Mouse (Mus musculus) hindbrain, embryonic 13.5 days (tissue): ENCODE measurements around the gene Ppil1. TPM values are rescaled to one million over a fixed set of nuclear protein-coding genes. Genes with fewer than 3 reads are reported as not detected.
A peak's percentile ranks its signal among the peaks of the same experiment; 100 is the strongest.
"Not testable (repeated sequence)": the region's sequence is repeated elsewhere in the genome, so short reads cannot be mapped to it uniquely, and the experiment has no call there.

Experiments
- ATAC-seq: fragments of 200-750 bp; cut with Nextera tagmentation; 2 replicates; pipeline ENCODE4 v1.8.0; 2017; ENCODE audit warnings: moderate TSS enrichment; ENCODE audit not compliant: low FRiP score
- H3K27ac ChIP-seq: fragments of 300-500 bp; sonication (generic); 2 replicates; pipeline ENCODE4 v1.5.1; 2015; ENCODE audit warnings: inconsistent platforms, mild to moderate bottlenecking, moderate library complexity
- H3K27me3 ChIP-seq: fragments of 300-500 bp; sonication (generic); 2 replicates; pipeline ENCODE4 v1.6.1; 2015; ENCODE audit warnings: mild to moderate bottlenecking, inconsistent platforms
- H3K36me3 ChIP-seq: fragments of 300-500 bp; sonication (generic); 2 replicates; pipeline ENCODE4 v1.6.1; 2015; ENCODE audit warnings: mild to moderate bottlenecking, inconsistent platforms
- H3K4me1 ChIP-seq: fragments of 300-500 bp; sonication (generic); replicated peaks from 2 replicates; pipeline ENCODE4 v1.6.1; 2015; ENCODE audit warnings: inconsistent platforms
- H3K4me2 ChIP-seq: fragments of 300-500 bp; sonication (generic); 2 replicates; pipeline ENCODE4 v1.6.1; 2015; ENCODE audit warnings: inconsistent platforms, mild to moderate bottlenecking, moderate library complexity
- H3K4me3 ChIP-seq: fragments of 300-500 bp; sonication (generic); 2 replicates; pipeline ENCODE4 v1.5.1; 2015; ENCODE audit warnings: mild to moderate bottlenecking, inconsistent platforms
- H3K9ac ChIP-seq: fragments of 300-500 bp; sonication (generic); 2 replicates; pipeline ENCODE4 v1.6.1; 2015; ENCODE audit warnings: mild to moderate bottlenecking, inconsistent platforms
- H3K9me3 ChIP-seq: fragments of 300-500 bp; sonication (generic); 2 replicates; pipeline ENCODE4 v1.6.1; 2016; ENCODE audit warnings: inconsistent platforms
- WGBS: fragments of 180-500 bp; shearing (Covaris S2); methylation state at CpG from one replicate; pipeline ENCODE4 v1.1.7; 2015; 5-methylcytosine and 5-hydroxymethylcytosine counted together
- polyA plus RNA-seq: library from polyadenylated mRNA; unstranded; fragments of >200 nt; fragmentation: Nextera tagmentation; extraction: Ambion mirVana; gene quantifications from 2 replicates; pipeline ENCODE4 v1.2.1, GENCODE M21; 2015

Gene Ppil1
- polyA plus RNA-seq, 1 experiment from 2014 or later: 106 TPM

- Histone ChIP-seq H3K9me3 (no peaks in the 10 kb centered on the region), H3K4me3 (no peak overlapping the region), H3K9ac (no peak overlapping the region), H3K4me1 (peaks cover 27% of the 10 kb centered on the region), H3K36me3 (peaks cover 3% of the 10 kb centered on the region; the same call in 1 of the 2 replicates), H3K27ac (no peak overlapping the region), H3K4me2 (no peak overlapping the region), H3K27me3 (no peaks in the 10 kb centered on the region)
- ATAC-seq: no peak
- 86% methylated on average over 7 of the region's 7 CpGs for WGBS
These were observed 9.2 kb upstream of the Ppil1 start for GRCm38 (mm10) chr17:29273156-29273555.

GRCm38 (mm10) chr17:29270148-29270698 lies 6.2 kb upstream of the Ppil1 start:
- H3K27me3 ChIP-seq: no peaks in the 10 kb centered on the region
- H3K4me2 ChIP-seq: peak overlapping the region; percentile 72
- H3K36me3 ChIP-seq: no peaks in the 10 kb centered on the region
- no peak overlapping the region for H3K4me3 ChIP-seq
- H3K9me3 ChIP-seq: no peaks in the 10 kb centered on the region
- peak overlapping the region; percentile 98; the same call in 1 of the 2 replicates for H3K9ac ChIP-seq
- H3K4me1 ChIP-seq: peaks cover 31% of the 10 kb centered on the region
- no peak for ATAC-seq
- no peak overlapping the region for H3K27ac ChIP-seq
- WGBS: 95% methylated on average over 9 of the region's 9 CpGs

GRCm38 (mm10) chr17:29269349-29269706 lies 5.3 kb upstream of the Ppil1 start:
- Histone ChIP-seq H3K36me3 (no peaks in the 10 kb centered on the region), H3K4me3 (peak overlapping the region; percentile 88), H3K4me1 (peaks cover 36% of the 10 kb centered on the region), H3K9me3 (no peaks in the 10 kb centered on the region), H3K9ac (peak overlapping the region; percentile 98), H3K4me2 (peak overlapping the region; percentile 72), H3K27me3 (no peaks in the 10 kb centered on the region), H3K27ac (peak overlapping the region; percentile 92)
- no peak for ATAC-seq
- WGBS: 21% methylated on average over 10 of the region's 10 CpGs

DNA sequence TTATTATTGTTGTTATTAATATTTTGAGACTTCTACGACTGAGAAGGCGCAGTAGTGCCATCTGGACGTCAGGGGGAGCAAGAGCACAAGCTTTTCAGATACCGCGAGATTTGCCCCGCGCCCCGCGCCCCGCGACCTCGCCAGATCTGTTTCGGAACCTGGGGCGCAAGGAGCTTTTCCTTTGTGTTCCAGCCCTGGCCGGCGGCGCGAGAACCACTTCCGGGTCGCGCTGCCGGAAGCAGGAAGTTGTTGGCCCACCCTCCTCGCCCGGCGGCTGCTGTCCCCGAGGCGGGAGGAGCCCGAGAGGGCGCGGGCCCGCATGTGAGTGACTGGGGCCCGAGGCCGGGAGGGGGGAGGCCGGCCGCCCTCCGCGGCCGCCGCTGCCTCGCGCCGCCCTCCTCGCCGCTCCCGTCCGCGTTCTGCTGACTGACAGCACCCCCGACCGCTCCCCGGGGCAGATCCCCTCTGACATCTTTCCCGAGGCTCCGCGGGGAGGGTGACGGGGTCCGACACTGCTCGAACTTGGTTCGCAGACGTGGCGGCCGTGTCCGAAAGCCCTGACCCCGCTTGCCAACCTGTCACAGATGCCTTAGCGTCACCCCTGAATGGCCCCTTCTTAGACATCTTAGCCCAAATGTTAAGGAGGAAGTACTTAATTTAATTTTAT lies 4.8 kb upstream of the Ppil1 start, which contains the start of gene BC004004:
TSS of gene BC004004 (plus strand) at position 107 of the 667 bp plus-strand sequence.
- Histone ChIP-seq H3K4me3 (peak within 1 kb of the TSS; percentile 88), H3K4me2 (peak within 1 kb of the TSS; percentile 72), H3K27me3 (no peaks in the 10 kb centered on the region), H3K27ac (peak within 1 kb of the TSS; percentile 92), H3K9ac (peak within 1 kb of the TSS; percentile 98), H3K4me1 (peaks cover 35% of the 10 kb centered on the region), H3K9me3 (no peaks in the 10 kb centered on the region), H3K36me3 (no peaks in the 10 kb centered on the region)
- under 1% methylated on average over 42 of the region's 63 CpGs for WGBS
- ATAC-seq: peak; percentile 92

- Histone ChIP-seq H3K27ac (peak overlapping the region; percentile 92; the same call in 1 of the 2 replicates), H3K4me3 (peak overlapping the region; percentile 88), H3K9me3 (no peaks in the 10 kb centered on the region), H3K4me1 (peaks cover 37% of the 10 kb centered on the region), H3K27me3 (no peaks in the 10 kb centered on the region), H3K9ac (peak overlapping the region; percentile 98), H3K4me2 (peak overlapping the region; percentile 72), H3K36me3 (no peaks in the 10 kb centered on the region)
- 67% methylated on average over 6 of the region's 6 CpGs for WGBS
- ATAC-seq: peak; percentile 36
These were observed 4.1 kb upstream of the Ppil1 start for GRCm38 (mm10) chr17:29267931-29268681.

- H3K27ac ChIP-seq, H3K27me3 ChIP-seq, ATAC-seq, H3K4me2 ChIP-seq, H3K9me3 ChIP-seq, H3K36me3 ChIP-seq, H3K4me3 ChIP-seq, H3K9ac ChIP-seq: not testable (repeated sequence)
- WGBS: 92% methylated on average over 2 of the region's 2 CpGs
- peaks cover 47% of the 10 kb centered on the region for H3K4me1 ChIP-seq
These were observed 3.1 kb upstream of the Ppil1 start for GRCm38 (mm10) chr17:29267040-29267439.

- no peak for ATAC-seq
- peaks cover 52% of the 10 kb centered on the region for H3K4me1 ChIP-seq
- 88% methylated on average over 5 of the region's 5 CpGs for WGBS
- H3K4me3 ChIP-seq: peak overlapping the region; percentile 74; the same call in 1 of the 2 replicates
- peak overlapping the region; percentile 72 for H3K4me2 ChIP-seq
- H3K9ac ChIP-seq: peak overlapping the region; percentile 79
- H3K36me3 ChIP-seq: peaks cover 14% of the 10 kb centered on the region
- no peaks in the 10 kb centered on the region for H3K9me3 ChIP-seq
- peak overlapping the region; percentile 95 for H3K27ac ChIP-seq
- no peaks in the 10 kb centered on the region for H3K27me3 ChIP-seq
These were observed 774 bp upstream of the Ppil1 start for GRCm38 (mm10) chr17:29264760-29265159.

- whole genome bisulfite sequencing: under 1% methylated on average over 14 of the region's 14 CpGs
- Histone ChIP-seq H3K36me3 (peaks cover 17% of the 10 kb centered on the region), H3K9ac (peak overlapping the region; percentile 79), H3K27me3 (no peaks in the 10 kb centered on the region), H3K4me2 (peak overlapping the region; percentile 72), H3K27ac (peak overlapping the region; percentile 95), H3K4me3 (peak overlapping the region; percentile 74), H3K9me3 (no peaks in the 10 kb centered on the region), H3K4me1 (peaks cover 51% of the 10 kb centered on the region)
- no peak; the same call in 1 of the 2 replicates for ATAC-seq
These were observed 569 bp downstream of the Ppil1 start for GRCm38 (mm10) chr17:29263417-29263816.

DNA sequence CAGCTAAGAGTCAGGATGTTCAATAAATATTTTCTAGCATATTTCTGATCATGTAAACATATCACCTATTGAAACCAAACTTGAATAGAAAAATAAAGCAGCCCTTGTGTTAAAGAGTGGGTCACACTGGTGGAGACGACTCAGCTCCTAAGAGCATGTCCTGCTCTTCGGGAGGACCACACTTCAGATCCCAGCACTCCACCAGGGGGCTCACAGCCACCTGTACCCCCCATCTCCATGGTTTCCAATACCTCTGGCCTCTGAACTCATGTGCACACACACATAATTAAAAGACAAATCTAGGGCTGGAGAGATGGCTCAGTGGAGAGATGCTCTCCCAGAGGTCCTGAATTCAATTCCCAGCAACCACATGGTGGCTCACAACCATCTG lies 1.7 kb downstream of the Ppil1 start:
- ATAC-seq: no peak
- Histone ChIP-seq H3K4me2 (peak overlapping the region; percentile 72; the same call in 1 of the 2 replicates), H3K36me3 (peaks cover 28% of the 10 kb centered on the region), H3K9me3 (no peaks in the 10 kb centered on the region), H3K27ac (no peak overlapping the region), H3K9ac (peak overlapping the region; percentile 63), H3K4me1 (peaks cover 44% of the 10 kb centered on the region), H3K27me3 (no peaks in the 10 kb centered on the region), H3K4me3 (no peak overlapping the region)
- WGBS: 58% methylated on average over 2 of the region's 2 CpGs

- ATAC-seq: no peak
- no peak overlapping the region for H3K4me3 ChIP-seq
- no peak overlapping the region for H3K4me2 ChIP-seq
- 91% methylated on average over 22 of the region's 22 CpGs for WGBS
- H3K36me3 ChIP-seq: peaks cover 33% of the 10 kb centered on the region
- no peak overlapping the region for H3K27ac ChIP-seq
- no peaks in the 10 kb centered on the region for H3K27me3 ChIP-seq
- H3K9me3 ChIP-seq: no peaks in the 10 kb centered on the region
- peaks cover 44% of the 10 kb centered on the region for H3K4me1 ChIP-seq
- 0 out of 2 replicates have a peak overlapping the region, but pooled peaks have one; percentile 63 for H3K9ac ChIP-seq
These were observed 2.3 kb downstream of the Ppil1 start for GRCm38 (mm10) chr17:29261603-29262258.

DNA sequence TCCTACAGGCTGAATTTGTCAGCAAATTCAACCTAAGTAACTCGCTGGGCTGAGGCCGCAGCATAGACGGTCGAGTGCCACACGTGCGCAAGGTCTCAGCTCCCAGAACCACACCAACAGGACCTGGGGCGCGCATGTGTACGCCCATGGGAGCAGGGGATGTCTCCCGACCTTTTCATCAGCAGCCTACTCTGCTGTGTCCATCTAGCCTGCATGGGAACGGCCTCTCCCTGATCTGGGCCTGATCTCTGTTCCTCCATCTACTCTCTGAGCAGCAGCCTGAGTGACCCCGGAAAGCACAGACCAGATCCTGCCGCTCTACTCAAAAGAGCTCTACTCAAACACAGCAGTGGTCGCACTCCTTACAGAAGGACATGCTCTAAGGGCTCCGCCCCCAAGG lies 3.5 kb downstream of the Ppil1 start:
- Histone ChIP-seq H3K9ac (peak overlapping the region; percentile 39; the same call in 1 of the 2 replicates), H3K27me3 (no peaks in the 10 kb centered on the region), H3K4me2 (no peak overlapping the region), H3K4me1 (peaks cover 44% of the 10 kb centered on the region), H3K4me3 (no peak overlapping the region), H3K9me3 (no peaks in the 10 kb centered on the region), H3K27ac (no peak overlapping the region), H3K36me3 (peaks cover 41% of the 10 kb centered on the region)
- WGBS: 86% methylated on average over 15 of the region's 15 CpGs
- ATAC-seq: no peak

GRCm38 (mm10) chr17:29259489-29259888 lies 4.5 kb downstream of the Ppil1 start:
- WGBS: 4% methylated on average over 3 of the region's 3 CpGs
- Histone ChIP-seq H3K9me3 (no peaks in the 10 kb centered on the region), H3K4me1 (peaks cover 41% of the 10 kb centered on the region), H3K27ac (no peak overlapping the region), H3K4me3 (no peak overlapping the region), H3K9ac (peak overlapping the region; percentile 19; the same call in 1 of the 2 replicates), H3K4me2 (no peak overlapping the region), H3K36me3 (peaks cover 45% of the 10 kb centered on the region), H3K27me3 (no peaks in the 10 kb centered on the region)
- no peak; the same call in 1 of the 2 replicates for ATAC-seq
